Mouse (Mus musculus) forebrain, embryonic 14.5 days (tissue): Measurements from ENCODE around the gene Fam172a. TPM values are rescaled to one million over a fixed set of nuclear protein-coding genes. Genes with fewer than 3 reads are reported as not detected.

ENCODE experiments used
- ATAC-seq: fragments of 200-750 bp; cut with Nextera tagmentation; 2 replicates; pipeline ENCODE4 v1.8.0; 2017; ENCODE audit warnings: mild to moderate bottlenecking, moderate library complexity
- DNase-seq: peaks from one replicate; pipeline ENCODE4 v3.0.0-alpha.2; 2015; ENCODE audit warnings: low spot score
- H3K27ac ChIP-seq: fragments of 300-500 bp; sonication (generic); 2 replicates; pipeline ENCODE4 v1.5.1; 2014; ENCODE audit warnings: low read depth, mild to moderate bottlenecking, control low read depth, low read length, moderate library complexity
- H3K27me3 ChIP-seq: fragments of 300-500 bp; sonication (generic); replicated peaks from 2 replicates; pipeline ENCODE4 v1.6.1; 2014; ENCODE audit warnings: low read length, control low read depth, mixed read lengths; ENCODE audit not compliant: control insufficient read depth, insufficient read depth
- H3K36me3 ChIP-seq: fragments of 300-500 bp; sonication (generic); 2 replicates; pipeline ENCODE4 v1.6.1; 2014; ENCODE audit warnings: low read length, control low read depth; ENCODE audit not compliant: control insufficient read depth, insufficient read depth
- H3K4me1 ChIP-seq: fragments of 300-500 bp; sonication (generic); 2 replicates; pipeline ENCODE4 v1.6.1; 2014; ENCODE audit warnings: antibody characterized with exemption, low read length, control low read depth; ENCODE audit not compliant: control insufficient read depth, insufficient read depth
- H3K4me2 ChIP-seq: fragments of 300-500 bp; sonication (generic); 2 replicates; pipeline ENCODE4 v1.6.1; 2014; ENCODE audit warnings: mild to moderate bottlenecking, control low read depth, low read length
- H3K4me3 ChIP-seq: fragments of 300-500 bp; sonication (generic); 2 replicates; pipeline ENCODE4 v1.5.1; 2014; ENCODE audit warnings: low read depth, low read length, control low read depth
- H3K9ac ChIP-seq: fragments of 300-500 bp; sonication (generic); 2 replicates; pipeline ENCODE4 v1.6.1; 2014; ENCODE audit warnings: mild to moderate bottlenecking, low read length, control low read depth, moderate library complexity
- H3K9me3 ChIP-seq: fragments of 300-500 bp; sonication (generic); replicated peaks from 2 replicates; pipeline ENCODE4 v1.6.1; 2016; ENCODE audit warnings: low read length, control low read depth, mixed read lengths; ENCODE audit not compliant: control insufficient read depth
- WGBS: fragments of 180-500 bp; shearing (Covaris S2); extraction: QIAGEN DNeasy Blood & Tissue Kit; methylation state at CpG from one replicate; pipeline ENCODE4 v1.1.7; 2014; 5-methylcytosine and 5-hydroxymethylcytosine counted together
- polyA plus RNA-seq: library from polyadenylated mRNA; unstranded; fragments of >200 nt; fragmentation: Nextera tagmentation; extraction: Ambion mirVana; gene quantifications from 2 replicates; pipeline ENCODE4 v1.2.1, GENCODE M21; 2014

Gene Fam172a
- polyA plus RNA-seq, 1 experiment from 2014 or later, result 49.5 TPM

DNA sequence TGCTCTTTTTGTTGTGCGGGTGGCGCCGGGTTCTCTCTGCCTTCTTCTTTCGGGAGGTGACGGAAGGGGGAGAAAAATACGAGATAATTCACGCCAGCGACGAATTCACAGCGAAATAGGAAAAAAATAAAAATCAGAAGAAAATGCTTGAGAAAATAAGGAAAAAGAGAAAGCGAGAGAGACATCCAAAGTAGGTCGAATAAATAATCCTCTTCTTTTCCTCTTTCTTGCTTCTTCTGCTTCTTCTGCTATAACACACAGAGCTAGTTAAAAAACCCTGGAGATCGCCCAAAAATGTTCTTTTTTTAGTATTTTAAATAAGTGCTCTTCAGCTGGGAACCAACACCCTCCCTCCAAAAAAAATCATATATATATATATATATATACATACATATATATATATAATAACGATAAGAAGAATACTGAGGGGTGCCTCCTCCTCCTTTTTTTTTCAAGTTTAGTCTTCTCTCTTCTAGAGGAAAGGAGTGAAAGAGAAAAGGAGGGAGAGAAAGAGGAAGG lies 497.9 kb downstream of the Fam172a start, which contains the start of gene Nr2f1:
TSS of gene Nr2f1 (minus strand) at position 116 of the 519 bp plus-strand sequence.
- Histone ChIP-seq H3K4me2 (peak within 1 kb of the TSS; percentile 71), H3K27ac (peak within 1 kb of the TSS; percentile 100), H3K4me3 (peak within 1 kb of the TSS; percentile 95), H3K27me3 (0 out of 2 replicates have a peak, but pooled peaks cover 3% of the 10 kb centered on the region), H3K4me1 (peaks cover 8% of the 10 kb centered on the region), H3K9me3 (no peaks in the 10 kb centered on the region), H3K9ac (peak within 1 kb of the TSS; percentile 100), H3K36me3 (peaks cover 12% of the 10 kb centered on the region)
- 1% methylated on average over 14 of the region's 14 CpGs for WGBS
- DNase-seq (peak; percentile 65), ATAC-seq (no peak)

- H3K27ac ChIP-seq, result peak overlapping the region; percentile 100
- peak overlapping the region; percentile 71 for H3K4me2 ChIP-seq
- H3K36me3 ChIP-seq, result peaks cover 4% of the 10 kb centered on the region; the same call in 1 of the 2 replicates
- DNase-seq (peak; percentile 98), ATAC-seq (peak; percentile 59)
- peak overlapping the region; percentile 100 for H3K9ac ChIP-seq
- peaks cover 9% of the 10 kb centered on the region for H3K4me1 ChIP-seq
- H3K9me3 ChIP-seq, result no peaks in the 10 kb centered on the region
- peak overlapping the region; percentile 95 for H3K4me3 ChIP-seq
- 0 out of 2 replicates have a peak, but pooled peaks cover 3% of the 10 kb centered on the region for H3K27me3 ChIP-seq
- WGBS, result 1% methylated on average over 9 of the region's 9 CpGs
Measured at GRCm38 (mm10) chr13:78200407-78200806, 498.6 kb downstream of the Fam172a start.

- H3K4me3 ChIP-seq, result peak overlapping the region; percentile 95
- H3K27me3 ChIP-seq, result no peaks in the 10 kb centered on the region
- DNase-seq (peak; percentile 97), ATAC-seq (peak; percentile 60)
- WGBS, result under 1% methylated on average over 27 of the region's 30 CpGs
- peak overlapping the region; percentile 71 for H3K4me2 ChIP-seq
- H3K9ac ChIP-seq, result peak overlapping the region; percentile 100
- no peaks in the 10 kb centered on the region for H3K9me3 ChIP-seq
- H3K4me1 ChIP-seq, result peaks cover 9% of the 10 kb centered on the region
- no peaks in the 10 kb centered on the region for H3K36me3 ChIP-seq
- peak overlapping the region; percentile 100 for H3K27ac ChIP-seq
Measured at GRCm38 (mm10) chr13:78200991-78201870, 499.4 kb downstream of the Fam172a start.

DNA sequence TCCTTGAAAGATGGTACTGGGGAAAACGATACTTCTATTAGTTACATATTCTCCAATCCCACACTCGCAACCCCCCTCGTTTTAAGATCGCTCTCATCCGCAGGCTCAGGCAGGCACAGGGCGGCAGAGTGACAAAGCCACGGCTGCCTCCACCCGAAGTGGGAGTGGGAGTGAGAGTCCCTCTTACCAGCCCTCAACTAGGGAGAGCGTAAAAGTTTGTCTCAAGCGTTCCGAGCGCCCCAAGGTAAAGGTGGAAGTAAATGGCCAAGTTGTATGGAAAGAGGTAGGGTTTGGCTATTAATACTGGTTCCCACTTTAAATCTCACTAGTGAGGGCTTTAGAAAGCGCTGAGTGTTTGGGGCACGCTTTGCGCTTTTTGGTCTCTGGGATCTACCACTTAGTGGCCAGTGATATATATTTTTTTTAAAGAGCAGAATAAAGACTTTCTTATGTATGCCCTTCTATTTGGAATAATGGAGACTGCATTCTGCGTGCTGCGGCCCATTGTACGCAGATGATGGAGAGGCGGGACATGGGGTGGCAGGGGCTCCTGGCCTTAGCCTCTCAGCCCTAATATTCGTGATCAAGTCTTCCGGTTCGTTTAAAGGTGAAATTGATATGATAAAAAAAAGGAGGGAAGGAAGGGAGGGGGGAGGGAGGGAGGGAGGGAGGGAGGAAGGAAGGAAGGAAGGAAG lies 500.2 kb downstream of the Fam172a start:
- Histone ChIP-seq H3K9me3 (no peaks in the 10 kb centered on the region), H3K4me2 (peak overlapping the region; percentile 71), H3K36me3 (no peaks in the 10 kb centered on the region), H3K4me1 (peaks cover 9% of the 10 kb centered on the region), H3K9ac (peak overlapping the region; percentile 95), H3K27me3 (no peaks in the 10 kb centered on the region), H3K4me3 (peak overlapping the region; percentile 95), H3K27ac (peak overlapping the region; percentile 99)
- WGBS, result under 1% methylated on average over 22 of the region's 22 CpGs
- peak; percentile 18 for ATAC-seq
- DNase-seq, result no peak

GRCm38 (mm10) chr13:78202574-78203347 lies 500.9 kb downstream of the Fam172a start:
- H3K27ac ChIP-seq, result peak overlapping the region; percentile 99
- peak overlapping the region; percentile 95 for H3K9ac ChIP-seq
- no peaks in the 10 kb centered on the region for H3K27me3 ChIP-seq
- H3K4me2 ChIP-seq, result peak overlapping the region; percentile 71
- DNase-seq (peak; percentile 56), ATAC-seq (peak; percentile 0; the same call in 1 of the 2 replicates)
- peaks cover 14% of the 10 kb centered on the region for H3K4me1 ChIP-seq
- H3K36me3 ChIP-seq, result no peaks in the 10 kb centered on the region
- H3K9me3 ChIP-seq, result no peaks in the 10 kb centered on the region
- H3K4me3 ChIP-seq, result peak overlapping the region; percentile 95
- under 1% methylated on average over 45 of the region's 47 CpGs for WGBS

- DNase-seq (peak; percentile 90), ATAC-seq (peak; percentile 59)
- Histone ChIP-seq H3K36me3 (no peaks in the 10 kb centered on the region), H3K4me2 (peak overlapping the region; percentile 71), H3K9ac (peak overlapping the region; percentile 95), H3K4me1 (peaks cover 17% of the 10 kb centered on the region), H3K9me3 (no peaks in the 10 kb centered on the region), H3K4me3 (peak overlapping the region; percentile 95), H3K27me3 (no peaks in the 10 kb centered on the region), H3K27ac (peak overlapping the region; percentile 99)
- under 1% methylated on average over 37 of the region's 37 CpGs for WGBS
Measured at GRCm38 (mm10) chr13:78203348-78204061, 501.7 kb downstream of the Fam172a start.

GRCm38 (mm10) chr13:78205426-78205825 lies 503.6 kb downstream of the Fam172a start:
- Histone ChIP-seq H3K4me2 (peak overlapping the region; percentile 71), H3K27me3 (no peaks in the 10 kb centered on the region), H3K27ac (peak overlapping the region; percentile 99; the same call in 1 of the 2 replicates), H3K4me3 (0 out of 2 replicates have a peak overlapping the region, but pooled peaks have one; percentile 0), H3K36me3 (no peaks in the 10 kb centered on the region), H3K9me3 (no peaks in the 10 kb centered on the region), H3K9ac (peak overlapping the region; percentile 43; the same call in 1 of the 2 replicates), H3K4me1 (peaks cover 26% of the 10 kb centered on the region)
- no peak for ATAC-seq
- no peak for DNase-seq
